Mouse (Mus musculus): ENCODE results near the gene Csnk1e. TPM values are rescaled to one million over a fixed set of nuclear protein-coding genes. Genes with fewer than 3 reads are reported as not detected.

The Csnk1e gene
- polyA plus RNA-seq, 1 experiment from 2014 or later = 182 TPM

DNA sequence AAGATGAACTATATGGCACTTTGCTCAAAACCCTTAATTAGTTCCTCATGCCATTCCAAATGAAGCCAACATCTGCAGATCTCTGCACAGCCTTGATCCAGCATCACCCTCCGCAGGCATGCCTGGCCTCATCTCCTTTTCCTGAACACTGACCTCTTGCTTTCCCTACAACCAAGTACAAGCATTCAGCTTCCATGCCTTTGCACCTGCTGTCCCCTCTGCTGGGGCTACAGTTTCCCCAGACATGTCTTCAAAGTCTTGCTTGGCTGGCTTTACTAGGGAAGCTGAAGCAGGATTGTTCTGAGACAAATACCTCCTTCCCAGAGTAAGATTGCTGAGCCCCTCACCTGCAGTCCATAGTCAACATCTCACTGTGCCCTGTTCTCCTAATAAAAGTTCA lies 51.1 kb downstream of the Csnk1e start:
- H3K9ac ChIP-seq (ENCODE audit: low read length) = peak overlapping the region; percentile 5; the same call in 1 of the 2 replicates
- WGBS = 82% methylated on average over 1 of the region's 1 CpGs
- H3K9me3 ChIP-seq (ENCODE audit: control insufficient read depth, low read length) = no peaks in the 10 kb centered on the region
- ATAC-seq (ENCODE audit: low FRiP score) = no peak
- no peak overlapping the region for H3K4me2 ChIP-seq
- no peak overlapping the region for H3K27ac ChIP-seq (ENCODE audit: low read depth, low read length)
- H3K4me1 ChIP-seq (ENCODE audit: control insufficient read depth, insufficient read depth, low read length) = peaks cover 18% of the 10 kb centered on the region
- DNase-seq (ENCODE audit: low spot score, missing footprints) = no peak
- H3K27me3 ChIP-seq (ENCODE audit: control insufficient read depth, insufficient read depth, low read length) = peaks cover 3% of the 10 kb centered on the region; the same call in 1 of the 2 replicates
- H3K36me3 ChIP-seq (ENCODE audit: control insufficient read depth, insufficient read depth, low read length) = no peaks in the 10 kb centered on the region
- H3K4me3 ChIP-seq (ENCODE audit: low read depth, low read length) = no peak overlapping the region

GRCm38 (mm10) chr15:79403763-79404210 lies 51.6 kb downstream of the Csnk1e start:
- no peak for ATAC-seq (ENCODE audit: low FRiP score)
- no peaks in the 10 kb centered on the region for H3K9me3 ChIP-seq (ENCODE audit: control insufficient read depth, low read length)
- H3K36me3 ChIP-seq (ENCODE audit: control insufficient read depth, insufficient read depth, low read length) = no peaks in the 10 kb centered on the region
- peak overlapping the region; percentile 92 for H3K9ac ChIP-seq (ENCODE audit: low read length)
- no peak for DNase-seq (ENCODE audit: low spot score, missing footprints)
- 23% methylated on average over 9 of the region's 9 CpGs for WGBS
- H3K27me3 ChIP-seq (ENCODE audit: control insufficient read depth, insufficient read depth, low read length) = peaks cover 3% of the 10 kb centered on the region; the same call in 1 of the 2 replicates
- peak overlapping the region; percentile 94 for H3K4me3 ChIP-seq (ENCODE audit: low read depth, low read length)
- H3K4me2 ChIP-seq = peak overlapping the region; percentile 90
- H3K4me1 ChIP-seq (ENCODE audit: control insufficient read depth, insufficient read depth, low read length) = peaks cover 18% of the 10 kb centered on the region
- no peak overlapping the region for H3K27ac ChIP-seq (ENCODE audit: low read depth, low read length)

DNA sequence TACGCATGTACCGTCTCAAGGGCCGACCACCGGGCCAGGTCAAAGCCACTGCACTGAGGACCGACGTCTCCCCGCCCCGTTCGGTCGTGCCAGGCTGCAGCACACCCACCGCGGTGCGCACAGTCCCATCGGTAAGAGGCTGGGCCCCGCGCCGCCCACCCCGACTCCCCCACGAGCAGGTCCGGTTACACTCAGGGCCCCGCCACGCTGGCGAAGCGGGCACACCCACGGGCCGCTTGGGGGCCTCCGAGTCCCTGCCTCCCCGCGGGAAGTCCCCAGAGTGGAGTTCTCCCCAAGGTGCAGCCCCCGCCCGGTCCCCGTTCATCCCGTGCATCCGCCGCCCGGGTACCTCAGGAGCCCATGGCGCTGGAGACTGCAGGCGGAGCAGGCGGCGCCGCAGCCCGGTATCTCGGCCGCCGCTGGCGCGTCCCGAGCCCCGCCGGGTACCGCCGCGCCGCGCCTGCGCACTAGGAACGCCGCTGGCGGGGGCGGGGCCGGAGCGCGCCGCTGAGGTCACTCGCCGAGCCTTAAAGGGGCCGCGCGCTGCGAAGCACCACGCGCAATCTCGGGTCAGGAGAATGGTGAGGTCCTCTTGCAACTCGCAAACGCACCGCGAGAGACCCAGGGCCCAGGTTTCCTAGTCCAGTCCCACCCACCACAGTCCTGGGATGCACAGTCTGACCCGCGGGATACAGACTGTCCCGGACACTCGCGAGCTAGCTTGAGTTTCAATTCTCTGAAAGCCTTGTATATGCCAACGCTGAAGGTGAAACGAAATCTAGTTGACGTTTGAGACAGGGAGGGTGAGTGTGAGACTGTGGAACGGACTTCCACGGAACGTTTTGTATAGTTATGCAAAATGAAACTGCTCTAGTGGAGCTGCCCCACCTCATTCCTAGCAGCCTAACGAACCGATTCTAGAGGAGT lies 52.3 kb downstream of the Csnk1e start, which contains the start of gene Tmem184b:
Gene Tmem184b (minus strand): TSS at position 734 of the 927 bp plus-strand sequence.
- H3K4me1 ChIP-seq (ENCODE audit: control insufficient read depth, insufficient read depth, low read length) = peaks cover 18% of the 10 kb centered on the region
- WGBS = under 1% methylated on average over 90 of the region's 90 CpGs

DNA sequence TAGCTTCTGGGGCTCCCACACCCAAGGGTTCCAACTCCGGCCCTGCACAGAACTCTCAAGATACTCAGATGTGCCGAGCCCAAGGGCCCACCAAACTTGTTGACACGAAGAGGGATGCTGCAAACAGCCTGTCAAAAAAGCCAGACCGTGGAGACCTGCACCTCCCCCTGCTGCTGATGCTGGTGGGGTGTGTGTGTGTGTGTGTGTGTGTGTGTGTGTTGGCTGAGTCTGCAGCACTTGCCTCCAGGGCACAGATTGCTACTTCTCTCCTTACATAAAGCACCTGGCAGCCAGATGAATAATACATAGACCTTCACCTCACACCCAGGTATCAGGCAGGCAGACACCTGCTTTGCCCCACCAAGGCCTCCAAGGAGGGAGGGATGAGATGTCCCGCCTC lies 53.2 kb downstream of the Csnk1e start:
- peaks cover 18% of the 10 kb centered on the region for H3K4me1 ChIP-seq (ENCODE audit: control insufficient read depth, insufficient read depth, low read length)
- H3K9ac ChIP-seq (ENCODE audit: low read length) = peak overlapping the region; percentile 92
- no peak overlapping the region; the same call in 1 of the 2 replicates for H3K27ac ChIP-seq (ENCODE audit: low read depth, low read length)
- H3K4me2 ChIP-seq = peak overlapping the region; percentile 90
- WGBS = 28% methylated on average over 5 of the region's 5 CpGs
- peaks cover 3% of the 10 kb centered on the region; the same call in 1 of the 2 replicates for H3K27me3 ChIP-seq (ENCODE audit: control insufficient read depth, insufficient read depth, low read length)
- no peaks in the 10 kb centered on the region for H3K9me3 ChIP-seq (ENCODE audit: control insufficient read depth, low read length)
- H3K36me3 ChIP-seq (ENCODE audit: control insufficient read depth, insufficient read depth, low read length) = no peaks in the 10 kb centered on the region
- DNase-seq (ENCODE audit: low spot score, missing footprints) = no peak
- 0 out of 2 replicates have a peak, but pooled peaks have one; percentile 12 for ATAC-seq (ENCODE audit: low FRiP score)
- peak overlapping the region; percentile 94 for H3K4me3 ChIP-seq (ENCODE audit: low read depth, low read length)

More for the DNA sequence above, 52.3 kb downstream of the Csnk1e start, which contains the start of gene Tmem184b:
- Histone ChIP-seq H3K36me3 (ENCODE audit: control insufficient read depth, insufficient read depth, low read length) (no peaks in the 10 kb centered on the region), H3K4me2 (peak within 1 kb of the TSS; percentile 90), H3K9ac (ENCODE audit: low read length) (peak within 1 kb of the TSS; percentile 92), H3K27ac (ENCODE audit: low read depth, low read length) (no peak within 1 kb of the TSS; the same call in 1 of the 2 replicates), H3K27me3 (ENCODE audit: control insufficient read depth, insufficient read depth, low read length) (peaks cover 3% of the 10 kb centered on the region; the same call in 1 of the 2 replicates), H3K9me3 (ENCODE audit: control insufficient read depth, low read length) (no peaks in the 10 kb centered on the region), H3K4me3 (ENCODE audit: low read depth, low read length) (peak within 1 kb of the TSS; percentile 94)
- peak; percentile 99 for DNase-seq (ENCODE audit: low spot score, missing footprints)
- peak; percentile 93 for ATAC-seq (ENCODE audit: low FRiP score)

DNA sequence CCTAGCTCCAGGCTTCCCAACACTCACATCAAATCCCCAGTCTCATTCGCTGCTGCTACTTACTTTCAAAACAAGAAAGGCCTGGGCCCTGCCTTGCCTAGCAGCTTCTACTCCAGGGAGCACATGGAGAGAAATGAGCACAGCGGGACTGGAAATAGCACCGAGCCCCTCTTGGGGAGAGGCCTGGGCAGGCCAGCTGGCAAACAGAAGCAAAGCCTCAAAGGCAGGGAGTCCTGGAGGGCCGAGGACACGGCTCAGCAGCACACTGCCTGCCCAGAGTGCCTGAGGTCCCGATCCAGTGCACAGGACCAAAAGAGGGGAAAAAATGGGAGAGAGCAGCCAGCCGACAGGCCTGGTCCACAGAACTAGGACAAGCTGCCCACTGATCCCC lies 54.4 kb downstream of the Csnk1e start:
- 52% methylated on average over 7 of the region's 7 CpGs for WGBS
- ATAC-seq (ENCODE audit: low FRiP score) = no peak
- peaks cover 3% of the 10 kb centered on the region; the same call in 1 of the 2 replicates for H3K27me3 ChIP-seq (ENCODE audit: control insufficient read depth, insufficient read depth, low read length)
- no peaks in the 10 kb centered on the region for H3K36me3 ChIP-seq (ENCODE audit: control insufficient read depth, insufficient read depth, low read length)
- no peak for DNase-seq (ENCODE audit: low spot score, missing footprints)
- H3K4me3 ChIP-seq (ENCODE audit: low read depth, low read length) = no peak overlapping the region
- H3K9ac ChIP-seq (ENCODE audit: low read length) = peak overlapping the region; percentile 16
- H3K4me1 ChIP-seq (ENCODE audit: control insufficient read depth, insufficient read depth, low read length) = peaks cover 18% of the 10 kb centered on the region
- H3K27ac ChIP-seq (ENCODE audit: low read depth, low read length) = no peak overlapping the region
- H3K4me2 ChIP-seq = peak overlapping the region; percentile 7; the same call in 1 of the 2 replicates
- no peaks in the 10 kb centered on the region for H3K9me3 ChIP-seq (ENCODE audit: control insufficient read depth, low read length)

- 76% methylated on average over 6 of the region's 6 CpGs for WGBS
- no peak overlapping the region for H3K9ac ChIP-seq (ENCODE audit: low read length)
- DNase-seq (ENCODE audit: low spot score, missing footprints) (no peak), ATAC-seq (ENCODE audit: low FRiP score) (no peak)
- H3K27ac ChIP-seq (ENCODE audit: low read depth, low read length) = no peak overlapping the region
- no peak overlapping the region for H3K4me3 ChIP-seq (ENCODE audit: low read depth, low read length)
- H3K4me1 ChIP-seq (ENCODE audit: control insufficient read depth, insufficient read depth, low read length) = peaks cover 18% of the 10 kb centered on the region
- peaks cover 3% of the 10 kb centered on the region; the same call in 1 of the 2 replicates for H3K27me3 ChIP-seq (ENCODE audit: control insufficient read depth, insufficient read depth, low read length)
- no peaks in the 10 kb centered on the region for H3K36me3 ChIP-seq (ENCODE audit: control insufficient read depth, insufficient read depth, low read length)
- H3K9me3 ChIP-seq (ENCODE audit: control insufficient read depth, low read length) = no peaks in the 10 kb centered on the region
- no peak overlapping the region for H3K4me2 ChIP-seq
Observed at GRCm38 (mm10) chr15:79400134-79400974, 55.0 kb downstream of the Csnk1e start.

GRCm38 (mm10) chr15:79399231-79400052 lies 55.9 kb downstream of the Csnk1e start:
- no peaks in the 10 kb centered on the region for H3K36me3 ChIP-seq (ENCODE audit: control insufficient read depth, insufficient read depth, low read length)
- H3K9me3 ChIP-seq (ENCODE audit: control insufficient read depth, low read length) = no peaks in the 10 kb centered on the region
- 0 out of 2 replicates have a peak overlapping the region, but pooled peaks have one; percentile 13 for H3K9ac ChIP-seq (ENCODE audit: low read length)
- DNase-seq (ENCODE audit: low spot score, missing footprints) = no peak
- 86% methylated on average over 14 of the region's 14 CpGs for WGBS
- no peak overlapping the region for H3K4me2 ChIP-seq
- H3K27ac ChIP-seq (ENCODE audit: low read depth, low read length) = no peak overlapping the region
- H3K4me3 ChIP-seq (ENCODE audit: low read depth, low read length) = no peak overlapping the region
- ATAC-seq (ENCODE audit: low FRiP score) = no peak
- peaks cover 3% of the 10 kb centered on the region; the same call in 1 of the 2 replicates for H3K27me3 ChIP-seq (ENCODE audit: control insufficient read depth, insufficient read depth, low read length)
- peaks cover 18% of the 10 kb centered on the region for H3K4me1 ChIP-seq (ENCODE audit: control insufficient read depth, insufficient read depth, low read length)

- DNase-seq (ENCODE audit: low spot score, missing footprints) (no peak), ATAC-seq (ENCODE audit: low FRiP score) (no peak)
- Histone ChIP-seq H3K4me2 (no peak overlapping the region), H3K9me3 (ENCODE audit: control insufficient read depth, low read length) (no peaks in the 10 kb centered on the region), H3K36me3 (ENCODE audit: control insufficient read depth, insufficient read depth, low read length) (no peaks in the 10 kb centered on the region), H3K27ac (ENCODE audit: low read depth, low read length) (no peak overlapping the region), H3K4me1 (ENCODE audit: control insufficient read depth, insufficient read depth, low read length) (peaks cover 15% of the 10 kb centered on the region), H3K4me3 (ENCODE audit: low read depth, low read length) (no peak overlapping the region), H3K27me3 (ENCODE audit: control insufficient read depth, insufficient read depth, low read length) (no peaks in the 10 kb centered on the region), H3K9ac (ENCODE audit: low read length) (no peak overlapping the region)
- 86% methylated on average over 11 of the region's 11 CpGs for WGBS
Observed at GRCm38 (mm10) chr15:79396736-79397135, 58.6 kb downstream of the Csnk1e start.

All from midbrain, embryonic 11.5 days (tissue).